Mouse (Mus musculus): ENCODE measurements around the gene Vps52.

The Vps52 gene

GRCm38 (mm10) chr17:33955555-33956214, at the start of gene Vps52, which contains the start of gene Rps18:
Gene Vps52 (plus strand): TSS chr17:33955812.
Gene Rps18 (minus strand): TSS chr17:33956001.
- peak; percentile 87 to 95 for DNase-seq (ENCODE audit: low spot score in 2 of 2)

- DNase-seq (ENCODE audit: low spot score in 2 of 2): peak in 1 of 2 experiments; percentile 50
Measured at GRCm38 (mm10) chr17:33908331-33909076, 47.1 kb upstream of the Vps52 start.

GRCm38 (mm10) chr17:33909077-33909868, 46.3 kb upstream of the Vps52 start, which contains the start of gene Daxx:
Gene Daxx (plus strand): TSS chr17:33909414.
- DNase-seq (ENCODE audit: low spot score in 2 of 2): peak; percentile 94 to 98

GRCm38 (mm10) chr17:33909869-33910250, 45.8 kb upstream of the Vps52 start:
- no peak for DNase-seq (ENCODE audit: low spot score in 2 of 2)

GRCm38 (mm10) chr17:33910346-33911051, 45.1 kb upstream of the Vps52 start:
- DNase-seq (ENCODE audit: low spot score in 2 of 2): no peak

- DNase-seq (ENCODE audit: low spot score in 2 of 2): no peak
Measured at GRCm38 (mm10) chr17:33911052-33911812, 44.4 kb upstream of the Vps52 start.

GRCm38 (mm10) chr17:33911813-33912414, 43.7 kb upstream of the Vps52 start:
- no peak for DNase-seq (ENCODE audit: low spot score in 2 of 2)

- DNase-seq (ENCODE audit: low spot score in 2 of 2): no peak
Measured at GRCm38 (mm10) chr17:33913264-33913663, 42.3 kb upstream of the Vps52 start.

- no peak for DNase-seq (ENCODE audit: low spot score in 2 of 2)
Measured at GRCm38 (mm10) chr17:33913905-33914304, 41.7 kb upstream of the Vps52 start.

- DNase-seq (ENCODE audit: low spot score in 2 of 2): no peak
Measured at GRCm38 (mm10) chr17:33914969-33915391, 40.6 kb upstream of the Vps52 start.

GRCm38 (mm10) chr17:33915671-33916250, 39.9 kb upstream of the Vps52 start, which contains the start of the genes Tapbp and Zbtb22:
Gene Tapbp (plus strand): TSS chr17:33915899.
Gene Zbtb22 (plus strand): TSS chr17:33915904.
- DNase-seq (ENCODE audit: low spot score in 2 of 2): peak; percentile 91 to 94

- no peak for DNase-seq (ENCODE audit: low spot score in 2 of 2)
Measured at GRCm38 (mm10) chr17:33916294-33916693, 39.3 kb upstream of the Vps52 start.

- no peak for DNase-seq (ENCODE audit: low spot score in 2 of 2)
Measured at GRCm38 (mm10) chr17:33916847-33917655, 38.6 kb upstream of the Vps52 start.

GRCm38 (mm10) chr17:33917656-33918292, 37.8 kb upstream of the Vps52 start:
- no peak for DNase-seq (ENCODE audit: low spot score in 2 of 2)

GRCm38 (mm10) chr17:33918293-33919203, 37.1 kb upstream of the Vps52 start:
- peak in 1 of 2 experiments; percentile 2 for DNase-seq (ENCODE audit: low spot score in 2 of 2)

GRCm38 (mm10) chr17:33919351-33920281, 36.0 kb upstream of the Vps52 start:
- DNase-seq (ENCODE audit: low spot score in 2 of 2): no peak

Measured in frontal cortex, postnatal 25 days (tissue).